Mouse (Mus musculus) thymus, adult 2 months (tissue): ENCODE results near the gene Chrnd.

Experiments used
- CTCF ChIP-seq: fragments of 200-500 bp; IDR thresholded peaks from 2 replicates; pipeline ENCODE4 v1.5.1; 2012; ENCODE audit warnings: mild to moderate bottlenecking, control low read depth, low read length, moderate library complexity, borderline replicate concordance; ENCODE audit not compliant: control insufficient read depth, poor library complexity, insufficient read depth; ENCODE audit errors: extremely low read depth
- POLR2A ChIP-seq: fragments of 200-500 bp; IDR thresholded peaks from 2 replicates; pipeline ENCODE4 v1.6.1; 2012; ENCODE audit warnings: mild to moderate bottlenecking, low read length, control low read depth, moderate library complexity; ENCODE audit not compliant: control insufficient read depth, poor library complexity, insufficient read depth; ENCODE audit errors: extremely low read depth

DNA sequence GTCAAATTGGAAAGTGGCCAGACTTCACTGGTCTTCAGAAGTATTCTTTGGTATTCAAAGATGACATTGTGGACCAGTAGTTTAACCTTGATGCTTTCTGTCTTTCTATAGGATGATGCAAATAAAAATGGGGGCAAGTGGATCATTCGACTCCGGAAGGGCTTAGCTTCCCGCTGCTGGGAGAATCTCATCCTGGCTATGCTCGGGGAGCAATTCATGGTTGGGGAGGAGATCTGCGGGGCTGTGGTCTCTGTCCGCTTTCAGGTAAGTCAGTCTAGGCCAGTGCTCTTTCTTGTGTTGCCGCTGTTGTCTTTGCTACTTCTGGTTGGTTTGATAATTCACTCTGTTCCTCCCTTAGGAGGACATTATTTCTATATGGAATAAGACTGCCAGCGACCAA lies 35.3 kb downstream of the Chrnd start:
- TF ChIP-seq CTCF (no peak), POLR2A (no peak)
